Mouse (Mus musculus) embryo, embryonic 11.5 days (tissue): ENCODE data around the gene Morc3.

Experiments
- DNase-seq: peaks from one replicate; pipeline ENCODE4 v3.0.0-alpha.2; 2012; ENCODE audit warnings: low read depth, low spot score

The Morc3 gene

DNA sequence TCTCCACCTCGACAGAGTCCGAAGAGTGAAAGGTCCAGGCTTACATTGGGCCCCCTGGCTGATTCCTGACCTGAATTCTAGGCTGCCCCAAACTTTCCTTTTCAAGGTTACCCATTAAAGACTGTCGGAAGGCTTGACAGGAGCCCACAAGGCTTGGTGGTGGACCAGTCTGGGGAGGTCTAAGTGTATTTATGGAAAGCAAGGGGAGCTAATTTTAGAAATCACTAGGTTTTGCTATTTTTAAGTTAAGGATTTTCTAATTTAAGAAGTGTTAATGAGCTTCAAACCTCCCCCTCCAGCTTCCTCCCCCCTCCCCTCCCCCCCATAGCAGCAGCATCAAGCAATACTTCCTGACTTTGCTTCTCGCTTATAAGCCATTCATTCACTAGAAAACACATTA is 88.8 kb downstream of the Morc3 start:
- DNase-seq, result no peak

GRCm38 (mm10) chr16:93922835-93923389 is 91.0 kb downstream of the Morc3 start:
- no peak for DNase-seq

- no peak for DNase-seq
These were observed 91.9 kb downstream of the Morc3 start for GRCm38 (mm10) chr16:93923788-93924187.
